Comparison of ENCODE assay signal across 11 mouse cellular contexts in genomic region chr5:149286021-149286420, GRCm38 (mm10). TPM values are rescaled to one million over a fixed set of nuclear protein-coding genes. Genes with fewer than 3 reads are reported as not detected.
DNase-seq lines count a peak whose midpoint lies in the region; ATAC-seq and TF ChIP-seq lines count a peak whose summit lies in the region.
"Had no signal": no experiment of that assay in that cellular context is flagged by ENCODE, and none has a peak within 500 bp of the region (broad histone marks: within the 10 kb centered on the region; RNA-seq: fewer than 3 reads in every experiment).

No protein-coding gene starts in this region.

- TF ChIP-seq CTCF in intestine, postnatal 0 days (IDR thresholded peaks at IDR 0.05; ENCODE audit: low read depth), result peak; percentile 34

- H3K9ac ChIP-seq in intestine, postnatal 0 days (ENCODE audit: low read depth, low read length), result no peak overlapping the region
- H3K9ac ChIP-seq in intestine, embryonic 15.5 days, result no peak overlapping the region
- no peak overlapping the region for H3K9ac ChIP-seq in intestine, embryonic 16.5 days (ENCODE audit: low read depth, low read length)
- H3K9ac ChIP-seq: forebrain, embryonic 15.5 days; stomach, embryonic 15.5 days had no signal

- H3K4me1 ChIP-seq in intestine, postnatal 0 days (replicated peaks; ENCODE audit: control insufficient read depth, insufficient read depth, low read length), result no peaks in the 10 kb centered on the region
- no peaks in the 10 kb centered on the region for H3K4me1 ChIP-seq in intestine, embryonic 15.5 days (replicated peaks)
- H3K4me1 ChIP-seq in intestine, embryonic 16.5 days (ENCODE audit: control insufficient read depth, insufficient read depth, low read length), result peaks cover 7% of the 10 kb centered on the region; the same call in 1 of the 2 replicates
- H3K4me1 ChIP-seq: stomach, embryonic 15.5 days had no signal

- 57% methylated on average over 7 of the region's 7 CpGs for WGBS in intestine, postnatal 0 days
- WGBS in intestine, embryonic 15.5 days, result 63% methylated on average over 7 of the region's 7 CpGs
- WGBS in intestine, embryonic 16.5 days, result 57% methylated on average over 7 of the region's 7 CpGs

- no peak overlapping the region for H3K4me2 ChIP-seq in intestine, postnatal 0 days (replicated peaks; ENCODE audit: low read depth)
- no peak overlapping the region for H3K4me2 ChIP-seq in intestine, embryonic 15.5 days (replicated peaks)
- H3K4me2 ChIP-seq in intestine, embryonic 16.5 days (ENCODE audit: low read depth, low read length), result no peak overlapping the region
- H3K4me2 ChIP-seq: forebrain, embryonic 15.5 days; stomach, embryonic 15.5 days had no signal

- H3K27me3 ChIP-seq in intestine, postnatal 0 days (replicated peaks; ENCODE audit: control insufficient read depth, insufficient read depth, low read length), result no peaks in the 10 kb centered on the region
- H3K27me3 ChIP-seq in intestine, embryonic 15.5 days (replicated peaks), result no peaks in the 10 kb centered on the region
- peaks cover 6% of the 10 kb centered on the region; the same call in 1 of the 2 replicates for H3K27me3 ChIP-seq in intestine, embryonic 16.5 days (replicated peaks; ENCODE audit: control insufficient read depth, insufficient read depth, low read length)
- H3K27me3 ChIP-seq: forebrain, embryonic 15.5 days; stomach, embryonic 15.5 days had no signal

- peak; percentile 49 for DNase-seq in 416B (ENCODE audit: low read depth)
- DNase-seq in brain, adult 2 months (ENCODE audit: low read depth, low spot score), result peak; percentile 31
- DNase-seq in neural tube, embryonic 10.5 days (ENCODE audit: extremely low spot score, low spot score), result no peak
- DNase-seq in urinary bladder, postnatal 25 days (ENCODE audit: low spot score), result no peak
- DNase-seq: heart, postnatal 36 days had no signal

- no peak overlapping the region for H3K4me3 ChIP-seq in intestine, postnatal 0 days (ENCODE audit: low read depth, low read length)
- no peak overlapping the region for H3K4me3 ChIP-seq in intestine, embryonic 15.5 days (replicated peaks)
- H3K4me3 ChIP-seq in intestine, embryonic 16.5 days (ENCODE audit: low read length), result no peak overlapping the region
- H3K4me3 ChIP-seq: forebrain, embryonic 15.5 days; stomach, embryonic 15.5 days had no signal

- no peaks in the 10 kb centered on the region for H3K36me3 ChIP-seq in intestine, postnatal 0 days (ENCODE audit: control insufficient read depth, insufficient read depth)
- H3K36me3 ChIP-seq in intestine, embryonic 15.5 days, result no peaks in the 10 kb centered on the region
- H3K36me3 ChIP-seq in intestine, embryonic 16.5 days (ENCODE audit: control insufficient read depth, insufficient read depth, low read length), result no peaks in the 10 kb centered on the region
- H3K36me3 ChIP-seq: forebrain, embryonic 15.5 days; stomach, embryonic 15.5 days had no signal

- no peaks in the 10 kb centered on the region for H3K9me3 ChIP-seq in intestine, postnatal 0 days (ENCODE audit: control insufficient read depth)
- H3K9me3 ChIP-seq in intestine, embryonic 15.5 days, result no peaks in the 10 kb centered on the region
- H3K9me3 ChIP-seq in intestine, embryonic 16.5 days (ENCODE audit: control insufficient read depth, low read length), result no peaks in the 10 kb centered on the region; the same call in 1 of the 2 replicates
- H3K9me3 ChIP-seq: forebrain, embryonic 15.5 days; stomach, embryonic 15.5 days had no signal

- H3K27ac ChIP-seq in intestine, postnatal 0 days (ENCODE audit: low read depth, low read length), result no peak overlapping the region
- H3K27ac ChIP-seq in intestine, embryonic 15.5 days, result no peak overlapping the region
- H3K27ac ChIP-seq in intestine, embryonic 16.5 days (ENCODE audit: low read length), result no peak overlapping the region
- H3K27ac ChIP-seq: forebrain, embryonic 15.5 days; stomach, embryonic 15.5 days had no signal

- no peak for ATAC-seq in intestine, postnatal 0 days
- ATAC-seq in intestine, embryonic 15.5 days, result no peak
- ATAC-seq in granulocyte monocyte progenitor cell, adult 5-6 weeks (replicated peaks; ENCODE audit: poor library complexity, severe bottlenecking), result 0 out of 2 replicates have a peak, but pooled peaks have one; percentile 20
- ATAC-seq in intestine, embryonic 16.5 days, result no peak

RNA-seq across cellular contexts. Expression of gene Alox5ap, which starts 21.5 kb away (rescaled TPM):
- 4.6 and 4.9 TPM in 2 replicates for polyA plus RNA-seq in intestine, postnatal 0 days (2015; fragmentation: Nextera tagmentation; extraction: Ambion mirVana)
- polyA plus RNA-seq in intestine, embryonic 15.5 days (2015; fragmentation: Nextera tagmentation; extraction: Ambion mirVana), result 11.7 and 13.2 TPM in 2 replicates
- 387 and 445 TPM in 2 replicates for total RNA-seq in granulocyte monocyte progenitor cell, adult 5-6 weeks (2014; fragmentation: Nextera tagmentation)
- 356 and 457 TPM in 2 replicates for total RNA-seq in granulocyte monocyte progenitor cell, adult 5-6 weeks (2017)
- 11.2 and 11.4 TPM in 2 replicates for polyA plus RNA-seq in intestine, embryonic 16.5 days (2015; fragmentation: Nextera tagmentation; extraction: Ambion mirVana)

Comparison
In these comparisons a context has a peak if more than half of its experiments do, and no peak if none do; other contexts are left out.
1. DNase-seq: peak in 416B (single experiment) and brain, adult 2 months (single experiment); none in neural tube, embryonic 10.5 days (single experiment) and urinary bladder, postnatal 25 days (single experiment).